Mouse (Mus musculus): ENCODE measurements around the gene Crygd.

GRCm38 (mm10) chr1:65075607-65076006, 12.4 kb upstream of the Crygd start:
- TF ChIP-seq CTCF (IDR thresholded peaks at IDR 0.05; ENCODE audit: extremely low read depth, insufficient read depth, insufficient read length, insufficient replicate concordance) (no peak), POLR2A (IDR thresholded peaks at IDR 0.05; ENCODE audit: low read depth, low read length) (no peak)
